ENCODE assay signal across 18 mouse cellular contexts in genomic region chr4:33112866-33113265, GRCm38 (mm10). TPM values are rescaled to one million over a fixed set of nuclear protein-coding genes. Genes with fewer than 3 reads are reported as not detected.
DNase-seq lines count a peak whose midpoint lies in the region; ATAC-seq and TF ChIP-seq lines count a peak whose summit lies in the region.
"Not testable (repeated sequence)": the region's sequence is repeated elsewhere in the genome, so short reads cannot be mapped to it uniquely, and the experiment has no call there.
"Had no signal": no experiment of that assay in that cellular context is flagged by ENCODE, and none has a peak within 500 bp of the region (broad histone marks: within the 10 kb centered on the region; RNA-seq: fewer than 3 reads in every experiment).

No protein-coding gene starts in this region.

- H3K4me2 ChIP-seq in CH12.LX (ENCODE audit: insufficient read depth, low read depth, poor library complexity, severe bottlenecking); stomach, postnatal 0 days (replicated peaks; ENCODE audit: low read depth): not testable (repeated sequence)

- not testable (repeated sequence) for H3K36me3 ChIP-seq in CH12.LX (replicated peaks in 1 of 2; ENCODE audit: control insufficient read depth in 1 of 2, insufficient read depth in 1 of 2, low read length in 1 of 2); stomach, postnatal 0 days (ENCODE audit: control insufficient read depth, insufficient read depth, low read length)

- in situ Hi-C loops in CH12.LX (cut with MboI; ENCODE audit: low pct_ligation_motif_present, low pct_unique_long_range_greater_than_20kb, low sequenced_read_pairs): loop anchor here (10.0 kb wide), 4 partner anchors 88 to 528 kb away; no protein-coding TSS in a partner anchor

- DNase-seq in CH12.LX (ENCODE audit: extremely low read depth): not testable (repeated sequence)
- DNase-seq in ES-CJ7 (ENCODE audit: low read depth, low spot score) (peak; percentile 41), ZHBTc4 (ENCODE audit: low read depth, low spot score) (peak; percentile 60)
- DNase-seq in cerebellum, adult 11-12 months: peak; percentile 29
- peak; percentile 36 for DNase-seq in cerebellum, adult 9-11 months
- peak; percentile 26 to 40 for DNase-seq in cerebellum, postnatal 14 days
- DNase-seq in stomach, postnatal 0 days (ENCODE audit: low spot score): peak; percentile 1

- peaks cover 26 to 39% of the 10 kb centered on the region in 2 experiments for H3K4me1 ChIP-seq in CH12.LX (ENCODE audit: control insufficient read depth in 1 of 2, insufficient read depth in 2 of 2)
- not testable (repeated sequence) for H3K4me1 ChIP-seq in stomach, postnatal 0 days (replicated peaks; ENCODE audit: control insufficient read depth, insufficient read depth)

- not testable (repeated sequence) for ATAC-seq in stomach, postnatal 0 days (ENCODE audit: low FRiP score, low TSS enrichment)

- TF ChIP-seq POLR2A in CH12.LX (IDR thresholded peaks at IDR 0.05; ENCODE audit: low read depth, low read length): not testable (repeated sequence)

- peaks cover 20% of the 10 kb centered on the region for H3K9me3 ChIP-seq in CH12.LX (replicated peaks; ENCODE audit: low read length)
- not testable (repeated sequence) for H3K9me3 ChIP-seq in stomach, postnatal 0 days (ENCODE audit: control insufficient read depth, low read length)

- H3K27ac ChIP-seq in CH12.LX (ENCODE audit: insufficient read depth, low read depth): peak overlapping the region; percentile 60
- H3K27ac ChIP-seq in stomach, postnatal 0 days (replicated peaks): not testable (repeated sequence)

- TF ChIP-seq CTCF in CH12.LX (conservative IDR thresholded peaks at IDR 0.05 in 1 of 2, IDR thresholded peaks at IDR 0.05 in 1 of 2; ENCODE audit: low read depth in 2 of 2, low read length in 2 of 2); stomach, postnatal 0 days (IDR thresholded peaks at IDR 0.05; ENCODE audit: low read depth): not testable (repeated sequence)

- not testable (repeated sequence) for TF ChIP-seq EP300 in CH12.LX (IDR thresholded peaks at IDR 0.05; ENCODE audit: low read length); stomach, postnatal 0 days (optimal IDR thresholded peaks at IDR 0.05)

- not testable (repeated sequence) for TF ChIP-seq RAD21 in CH12.LX (IDR thresholded peaks at IDR 0.05; ENCODE audit: low read depth, low read length)

- H3K4me3 ChIP-seq in CH12.LX (replicated peaks in 1 of 3; ENCODE audit: low read depth in 2 of 3, low read length in 2 of 3, poor library complexity in 1 of 3): peak overlapping the region in 1 of 3 experiments; percentile 4
- H3K4me3 ChIP-seq in stomach, postnatal 0 days (ENCODE audit: low read depth, low read length): not testable (repeated sequence)

- H3K27me3 ChIP-seq in CH12.LX (replicated peaks); stomach, postnatal 0 days (ENCODE audit: control insufficient read depth, insufficient read depth, low read length): not testable (repeated sequence)

- H3K9ac ChIP-seq in CH12.LX (ENCODE audit: insufficient read depth, low read depth); stomach, postnatal 0 days (ENCODE audit: low read length): not testable (repeated sequence)

- dilution Hi-C loops in CH12.LX (cut with MboI; ENCODE audit: extremely low pct_ligation_motif_present, extremely low pct_unique_long_range_greater_than_20kb, low sequenced_read_pairs): not testable (repeated sequence)

- H3K79me2 ChIP-seq in CH12.LX (replicated peaks; ENCODE audit: control insufficient read depth, extremely low read depth, insufficient read depth, poor library complexity, severe bottlenecking): not testable (repeated sequence)

- WGBS in stomach, postnatal 0 days: 88% methylated on average over 10 of the region's 14 CpGs

RNA-seq across cellular contexts. Expression of gene Gabrr1, which starts 19.5 kb away (rescaled TPM):
- total RNA-seq in CH12.LX (2012; rRNA removed) (43.3 and 52.3 TPM in 2 replicates), CH12.LX (2014; rRNA removed) (76.9 and 82.0 TPM in 2 replicates)
- 112 and 114 TPM in 2 replicates for polyA plus RNA-seq in CH12.LX (2012; ENCODE audit: insufficient read length, low read depth)
- not detected in 2 replicates for polyA plus RNA-seq in stomach, postnatal 0 days (2015; fragmentation: Nextera tagmentation; extraction: Ambion mirVana)
- total RNA-seq: adrenal gland, postnatal 25 days; MEL had no signal
- polyA plus RNA-seq: adrenal gland, adult 2 months; CD4-positive, CD25-positive, alpha-beta regulatory T cell, adult 4 months; embryonic facial prominence, embryonic 10.5 days; embryonic facial prominence, embryonic 14.5 days; forebrain, embryonic 11.5 days; forebrain, embryonic 13.5 days had no signal

RNA-seq across cellular contexts. Expression of gene Gabrr2, which starts 50.1 kb away (rescaled TPM):
- 0.17 and 0.42 TPM in 2 replicates for total RNA-seq in CH12.LX (2012; rRNA removed)
- total RNA-seq in CH12.LX (2014; rRNA removed): not detected in 2 replicates
- polyA plus RNA-seq in CH12.LX (2012; ENCODE audit: insufficient read length, low read depth): 0.31 and 0.59 TPM in 2 replicates
- 0.05 and 0.12 TPM in 2 replicates for polyA plus RNA-seq in stomach, postnatal 0 days (2015; fragmentation: Nextera tagmentation; extraction: Ambion mirVana)
- total RNA-seq: adrenal gland, adult 2 months; adrenal gland, postnatal 4 days; ES-E14; forebrain, postnatal 0 days had no signal
- polyA plus RNA-seq: embryonic facial prominence, embryonic 10.5 days; forebrain, postnatal 0 days had no signal

Comparison
In these comparisons a context has a peak if more than half of its experiments do, and no peak if none do; other contexts are left out.
1. RNA of gene Gabrr1, which starts 19.5 kb away (polyA plus RNA-seq): 112 to 114 TPM in CH12.LX; not detected in stomach, postnatal 0 days; every median in the first group is over 100 times any median in the second.